Mouse (Mus musculus): ENCODE data around the gene Rph3al.

- no peak for TF ChIP-seq GATA1 (IDR thresholded peaks at IDR 0.05; ENCODE audit: low read length)
- TF ChIP-seq TAL1 (IDR thresholded peaks at IDR 0.05; ENCODE audit: low read length), result no peak
Observed at GRCm38 (mm10) chr11:75870947-75871346, 67.3 kb downstream of the Rph3al start.
